Mouse (Mus musculus): ENCODE data around the gene Urb2.

- TF ChIP-seq MAX (IDR thresholded peaks at IDR 0.05) = no peak
- no peak for TF ChIP-seq CTCF (IDR thresholded peaks at IDR 0.05; ENCODE audit: control insufficient read depth, insufficient read depth, insufficient read length)
- no peak for TF ChIP-seq USF1 (IDR thresholded peaks at IDR 0.05; ENCODE audit: low read depth)
Observed at GRCm38 (mm10) chr8:124082616-124083015, 61.3 kb downstream of the Urb2 start.

All from C2C12 (cell line).